Mouse (Mus musculus): ENCODE results near the gene Nsg1.

- no peak for TF ChIP-seq CTCF (IDR thresholded peaks at IDR 0.05; ENCODE audit: low read depth)
- TF ChIP-seq EP300 (IDR thresholded peaks at IDR 0.05; ENCODE audit: low read depth), result no peak
Measured at GRCm38 (mm10) chr5:38114526-38114925, 45.2 kb downstream of the Nsg1 start.
